Comparison of ENCODE assay signal across 9 mouse cellular contexts in the genomic region with DNA sequence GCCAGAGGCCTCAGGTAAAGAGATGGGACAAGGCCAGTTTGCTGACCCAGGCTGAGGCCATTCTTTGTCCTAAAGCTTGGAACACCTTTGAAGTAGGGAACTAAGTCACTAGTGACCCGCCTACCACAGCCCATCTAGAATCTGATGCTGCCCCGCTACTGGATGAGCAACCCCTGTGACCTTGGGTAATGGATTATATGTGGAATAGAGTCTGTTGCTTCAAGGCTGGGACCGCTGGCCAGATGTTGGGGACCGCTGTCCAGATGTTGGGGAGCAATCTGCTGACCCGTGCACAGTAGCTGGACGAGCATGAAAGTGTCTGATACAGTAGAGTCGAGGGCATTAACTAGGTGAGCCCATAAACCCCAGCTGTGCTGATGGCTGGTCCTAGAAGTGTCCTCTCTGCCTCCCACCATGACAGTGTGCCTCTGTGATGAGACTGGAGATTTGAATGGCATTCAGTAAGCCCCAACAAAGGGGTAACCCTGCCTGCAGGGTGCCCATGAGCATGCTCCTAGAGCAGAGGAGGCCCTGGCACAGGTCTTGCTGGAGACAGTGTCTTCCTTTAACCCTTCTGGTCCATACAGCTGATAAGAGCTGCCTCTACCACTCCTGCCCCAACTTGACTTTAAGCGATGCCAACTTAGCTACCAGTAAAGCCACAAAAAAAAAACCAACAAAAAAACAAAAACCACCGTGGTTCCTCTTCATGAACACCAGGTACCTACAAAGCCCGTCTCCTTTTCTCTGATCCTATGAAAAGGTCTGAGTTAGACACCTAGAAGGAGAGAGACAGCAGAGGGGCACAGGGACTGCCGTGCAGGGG. TPM values are rescaled to one million over a fixed set of nuclear protein-coding genes. Genes with fewer than 3 reads are reported as not detected.
DNase-seq lines count a peak whose midpoint lies in the region; ATAC-seq and TF ChIP-seq lines count a peak whose summit lies in the region.
"Had no signal": no experiment of that assay in that cellular context is flagged by ENCODE, and none has a peak within 500 bp of the region (broad histone marks: within the 10 kb centered on the region; RNA-seq: fewer than 3 reads in every experiment).

No protein-coding gene starts in this region.

- peak; percentile 45 for DNase-seq in adrenal gland, adult 2 months
- no peak for DNase-seq in adrenal gland, postnatal 36 days
- DNase-seq in lung, postnatal 0 days (ENCODE audit: low spot score): no peak
- no peak for DNase-seq in lung, adult 18-20 months
- no peak for DNase-seq in limb, embryonic 10.5 days (ENCODE audit: low spot score)
- DNase-seq in left cerebral cortex, postnatal 4 days: no peak
- no peak for DNase-seq in retina, postnatal 1 day

- no peak for ATAC-seq in lung, postnatal 0 days
- ATAC-seq in neural tube, embryonic 15.5 days (ENCODE audit: low FRiP score): no peak

- H3K9ac ChIP-seq in lung, postnatal 0 days (replicated peaks; ENCODE audit: low read depth): no peak overlapping the region; the same call in 1 of the 2 replicates
- H3K9ac ChIP-seq in neural tube, embryonic 15.5 days (replicated peaks): peak overlapping the region; percentile 99

- peaks cover 29% of the 10 kb centered on the region; the same call in 1 of the 2 replicates for H3K4me1 ChIP-seq in lung, postnatal 0 days (ENCODE audit: insufficient read depth, low read depth, low read length)
- peaks cover 71% of the 10 kb centered on the region for H3K4me1 ChIP-seq in limb, embryonic 10.5 days
- H3K4me1 ChIP-seq in neural tube, embryonic 15.5 days: peaks cover 69% of the 10 kb centered on the region

- 79% methylated on average over 11 of the region's 11 CpGs for WGBS in lung, postnatal 0 days
- WGBS in limb, embryonic 10.5 days: 90% methylated on average over 11 of the region's 11 CpGs
- WGBS in neural tube, embryonic 15.5 days: 77% methylated on average over 11 of the region's 11 CpGs

- H3K36me3 ChIP-seq in lung, postnatal 0 days (ENCODE audit: insufficient read depth, low read length): peaks cover 20% of the 10 kb centered on the region; the same call in 1 of the 2 replicates
- H3K36me3 ChIP-seq in limb, embryonic 10.5 days: peaks cover 63% of the 10 kb centered on the region
- H3K36me3 ChIP-seq in neural tube, embryonic 15.5 days: peaks cover 37% of the 10 kb centered on the region

- no peaks in the 10 kb centered on the region for H3K27me3 ChIP-seq in lung, postnatal 0 days (replicated peaks; ENCODE audit: insufficient read depth, low read length)
- no peaks in the 10 kb centered on the region for H3K27me3 ChIP-seq in limb, embryonic 10.5 days (ENCODE audit: low read depth, poor library complexity, severe bottlenecking)
- no peaks in the 10 kb centered on the region for H3K27me3 ChIP-seq in neural tube, embryonic 15.5 days (replicated peaks)

- TF ChIP-seq EP300 in lung, postnatal 0 days (IDR thresholded peaks at IDR 0.05): no peak

- H3K9me3 ChIP-seq in lung, postnatal 0 days (ENCODE audit: low read length): no peaks in the 10 kb centered on the region
- no peaks in the 10 kb centered on the region for H3K9me3 ChIP-seq in limb, embryonic 10.5 days (replicated peaks)
- H3K9me3 ChIP-seq in neural tube, embryonic 15.5 days (replicated peaks): no peaks in the 10 kb centered on the region

- no peak overlapping the region; the same call in 1 of the 2 replicates for H3K4me3 ChIP-seq in lung, postnatal 0 days (ENCODE audit: low read depth, low read length)
- peak overlapping the region; percentile 83 for H3K4me3 ChIP-seq in limb, embryonic 10.5 days
- peak overlapping the region; percentile 89 for H3K4me3 ChIP-seq in neural tube, embryonic 15.5 days (replicated peaks)

- no peak for TF ChIP-seq CTCF in lung, postnatal 0 days (IDR thresholded peaks at IDR 0.05)

- H3K4me2 ChIP-seq in lung, postnatal 0 days (replicated peaks; ENCODE audit: low read depth, low read length): peak overlapping the region; percentile 94
- H3K4me2 ChIP-seq in neural tube, embryonic 15.5 days: peak overlapping the region; percentile 91

- intact Hi-C loops in left cerebral cortex, postnatal 4 days (cut with DNase I): no loop called here

- H3K27ac ChIP-seq in lung, postnatal 0 days (ENCODE audit: low read length): no peak overlapping the region
- peak overlapping the region; percentile 27; the same call in 1 of the 2 replicates for H3K27ac ChIP-seq in limb, embryonic 10.5 days
- no peak overlapping the region for H3K27ac ChIP-seq in neural tube, embryonic 15.5 days (replicated peaks)

RNA-seq across cellular contexts. Expression of gene Ppp1r9b, which starts 4.3 kb away (rescaled TPM):
- total RNA-seq in adrenal gland, adult 2 months (2021): 100 to 1,000 TPM; 101 to 148 TPM
- polyA plus RNA-seq in adrenal gland, adult 2 months (2012; rRNA removed): 61.6 and 64.6 TPM in 2 replicates
- 100 to 1,000 TPM; 119 to 120 TPM for total RNA-seq in adrenal gland, postnatal 36 days (2021)
- 9.8 and 11.5 TPM in 2 replicates for polyA plus RNA-seq in lung, postnatal 0 days (2015; fragmentation: Nextera tagmentation; extraction: Ambion mirVana)
- 9.9 and 10.8 TPM in 2 replicates for polyA plus RNA-seq in limb, embryonic 10.5 days (2016; fragmentation: Nextera tagmentation; extraction: Ambion mirVana)
- 18.8 TPM in 2 replicates for polyA plus RNA-seq in neural tube, embryonic 15.5 days (2015; fragmentation: Nextera tagmentation; extraction: Ambion mirVana)
- 100 to 1,000 TPM; 273 to 276 TPM for total RNA-seq in left cerebral cortex, postnatal 4 days (2021)

RNA-seq across cellular contexts. Expression of gene Samd14, which starts 14.5 kb away (rescaled TPM):
- 1 to 10 TPM; 2.5 to 4.5 TPM for total RNA-seq in adrenal gland, adult 2 months (2021)
- polyA plus RNA-seq in adrenal gland, adult 2 months (2012; rRNA removed): 12.9 and 13.5 TPM in 2 replicates
- 1 to 10 TPM; 3.2 to 3.4 TPM for total RNA-seq in adrenal gland, postnatal 36 days (2021)
- polyA plus RNA-seq in lung, postnatal 0 days (2015; fragmentation: Nextera tagmentation; extraction: Ambion mirVana): 5.4 and 5.8 TPM in 2 replicates
- 29.7 and 39.2 TPM in 2 replicates for polyA plus RNA-seq in limb, embryonic 10.5 days (2016; fragmentation: Nextera tagmentation; extraction: Ambion mirVana)
- 139 and 167 TPM in 2 replicates for polyA plus RNA-seq in neural tube, embryonic 15.5 days (2015; fragmentation: Nextera tagmentation; extraction: Ambion mirVana)
- total RNA-seq in left cerebral cortex, postnatal 4 days (2021): 100 to 1,000 TPM; 173 to 176 TPM

RNA-seq across cellular contexts. Expression of gene Sgca, which starts 19.0 kb away (rescaled TPM):
- total RNA-seq in adrenal gland, adult 2 months (2021): not detected
- 0.79 and 0.95 TPM in 2 replicates for polyA plus RNA-seq in adrenal gland, adult 2 months (2012; rRNA removed)
- not detected for total RNA-seq in adrenal gland, postnatal 36 days (2021)
- polyA plus RNA-seq in lung, postnatal 0 days (2015; fragmentation: Nextera tagmentation; extraction: Ambion mirVana): 0.33 and 0.55 TPM in 2 replicates
- 0.23 TPM in 1 of 2 replicates, not detected in the other for polyA plus RNA-seq in limb, embryonic 10.5 days (2016; fragmentation: Nextera tagmentation; extraction: Ambion mirVana)
- 0.77 and 1.4 TPM in 2 replicates for polyA plus RNA-seq in neural tube, embryonic 15.5 days (2015; fragmentation: Nextera tagmentation; extraction: Ambion mirVana)
- total RNA-seq in left cerebral cortex, postnatal 4 days (2021): not detected
- total RNA-seq: hematopoietic stem cell, adult 5-6 weeks had no signal

RNA-seq across cellular contexts. Expression of gene Hils1, which starts 27.8 kb away (rescaled TPM):
- not detected for total RNA-seq in adrenal gland, adult 2 months (2021)
- polyA plus RNA-seq in adrenal gland, adult 2 months (2012; rRNA removed): not detected in 2 replicates
- not detected for total RNA-seq in adrenal gland, postnatal 36 days (2021)
- not detected in 2 replicates for polyA plus RNA-seq in lung, postnatal 0 days (2015; fragmentation: Nextera tagmentation; extraction: Ambion mirVana)
- not detected in 2 replicates for polyA plus RNA-seq in limb, embryonic 10.5 days (2016; fragmentation: Nextera tagmentation; extraction: Ambion mirVana)
- polyA plus RNA-seq in neural tube, embryonic 15.5 days (2015; fragmentation: Nextera tagmentation; extraction: Ambion mirVana): not detected in 2 replicates
- under 1 TPM in 1 of 2 experiments, not detected in 1; 0.46 TPM for total RNA-seq in left cerebral cortex, postnatal 4 days (2021)
- total RNA-seq: hematopoietic stem cell, adult 5-6 weeks had no signal

RNA-seq across cellular contexts. Expression of gene Pdk2, which starts 46.0 kb away (rescaled TPM):
- 100 to 1,000 TPM in 1 of 2 experiments, 10 to 100 TPM in 1; 92.9 to 112 TPM for total RNA-seq in adrenal gland, adult 2 months (2021)
- 114 and 118 TPM in 2 replicates for polyA plus RNA-seq in adrenal gland, adult 2 months (2012; rRNA removed)
- 100 to 1,000 TPM in 1 of 2 experiments, 10 to 100 TPM in 1; 70.0 to 103 TPM for total RNA-seq in adrenal gland, postnatal 36 days (2021)
- 39.3 and 51.1 TPM in 2 replicates for polyA plus RNA-seq in lung, postnatal 0 days (2015; fragmentation: Nextera tagmentation; extraction: Ambion mirVana)
- 9.8 and 21.2 TPM in 2 replicates for polyA plus RNA-seq in limb, embryonic 10.5 days (2016; fragmentation: Nextera tagmentation; extraction: Ambion mirVana)
- polyA plus RNA-seq in neural tube, embryonic 15.5 days (2015; fragmentation: Nextera tagmentation; extraction: Ambion mirVana): 24.9 and 27.1 TPM in 2 replicates
- 10 to 100 TPM; 21.4 to 22.2 TPM for total RNA-seq in left cerebral cortex, postnatal 4 days (2021)
